Mouse (Mus musculus): ENCODE results near the gene Prss21. TPM values are rescaled to one million over a fixed set of nuclear protein-coding genes. Genes with fewer than 3 reads are reported as not detected.

Gene Prss21
- polyA plus RNA-seq, 1 experiment, result 246 TPM

GRCm38 (mm10) chr17:23843812-23844273 is 24.0 kb upstream of the Prss21 start, which contains the start of the genes Prss32 and Prss41:
Gene Prss32 (plus strand): TSS chr17:23843855.
Gene Prss41 (minus strand): TSS chr17:23844172.
- TF ChIP-seq POLR2A (IDR thresholded peaks at IDR 0.05; ENCODE audit: control insufficient read depth, low read depth, low read length) (no peak), CTCF (IDR thresholded peaks at IDR 0.05; ENCODE audit: control insufficient read depth, insufficient read depth, insufficient replicate concordance, low read depth, low read length) (peak; percentile 90)
- Histone ChIP-seq H3K27me3 (ENCODE audit: control insufficient read depth, insufficient read depth, low read length) (no peaks in the 10 kb centered on the region), H3K4me1 (ENCODE audit: control insufficient read depth, insufficient read depth, low read length) (peaks cover 14% of the 10 kb centered on the region), H3K36me3 (ENCODE audit: control insufficient read depth, insufficient read depth, low read length) (no peaks in the 10 kb centered on the region), H3K27ac (ENCODE audit: control insufficient read depth, insufficient read depth, low read depth, low read length) (peak within 1 kb of the TSS; percentile 16; the same call in 1 of the 2 replicates), H3K4me3 (ENCODE audit: control insufficient read depth, low read depth, low read length) (peak within 1 kb of the TSS; percentile 88)

- no peaks in the 10 kb centered on the region for H3K36me3 ChIP-seq (ENCODE audit: control insufficient read depth, insufficient read depth, low read length)
- TF ChIP-seq CTCF (IDR thresholded peaks at IDR 0.05; ENCODE audit: control insufficient read depth, insufficient read depth, insufficient replicate concordance, low read depth, low read length) (no peak), POLR2A (IDR thresholded peaks at IDR 0.05; ENCODE audit: control insufficient read depth, low read depth, low read length) (no peak)
- no peaks in the 10 kb centered on the region for H3K27me3 ChIP-seq (ENCODE audit: control insufficient read depth, insufficient read depth, low read length)
- H3K4me1 ChIP-seq (ENCODE audit: control insufficient read depth, insufficient read depth, low read length), result no peaks in the 10 kb centered on the region
- no peak overlapping the region for H3K4me3 ChIP-seq (ENCODE audit: control insufficient read depth, low read depth, low read length)
- no peak overlapping the region for H3K27ac ChIP-seq (ENCODE audit: control insufficient read depth, insufficient read depth, low read depth, low read length)
These were observed 17.8 kb upstream of the Prss21 start for GRCm38 (mm10) chr17:23850028-23850427.

DNA sequence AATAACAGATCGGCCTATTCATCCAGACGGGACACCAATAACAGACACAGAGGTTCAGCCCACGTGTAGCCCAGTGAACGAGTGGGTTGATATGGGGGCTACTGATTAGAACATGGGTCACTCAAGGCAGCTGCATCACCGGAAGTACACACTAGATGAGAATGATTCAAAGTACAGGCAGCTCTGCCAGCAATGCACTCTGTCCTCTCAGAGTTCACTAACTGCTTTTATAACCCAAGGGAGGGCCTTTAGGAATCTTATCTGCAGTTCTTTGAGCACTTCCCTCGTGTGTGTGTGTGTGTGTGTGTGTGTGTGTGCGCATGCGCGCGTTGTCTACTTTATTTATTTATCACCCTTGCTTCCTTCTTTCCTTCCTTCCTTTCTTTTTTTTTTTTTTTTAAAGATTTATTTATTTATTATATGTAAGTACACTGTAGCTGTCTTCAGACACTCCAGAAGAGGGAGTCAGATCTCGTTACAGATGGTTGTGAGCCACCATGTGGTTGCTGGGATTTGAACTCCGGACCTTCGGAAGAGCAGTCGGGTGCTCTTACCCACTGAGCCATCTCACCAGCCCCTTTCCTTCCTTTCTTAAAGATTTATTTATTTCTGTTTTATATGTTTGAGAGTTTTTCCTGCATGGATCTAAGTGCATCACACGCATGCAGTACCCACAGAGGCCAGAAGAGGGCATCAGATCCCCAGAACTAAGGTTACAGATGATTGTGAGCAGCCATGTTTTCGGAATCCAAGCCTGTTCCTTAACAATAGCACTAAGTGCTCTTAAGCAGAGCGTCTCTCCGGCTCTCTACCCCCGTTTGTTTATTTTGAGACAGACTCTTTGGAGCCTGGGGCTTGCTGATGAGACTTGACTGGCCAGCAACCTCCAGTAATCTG is 16.8 kb upstream of the Prss21 start:
- Histone ChIP-seq H3K36me3 (ENCODE audit: control insufficient read depth, insufficient read depth, low read length) (no peaks in the 10 kb centered on the region), H3K27ac (ENCODE audit: control insufficient read depth, insufficient read depth, low read depth, low read length) (no peak overlapping the region)
- TF ChIP-seq CTCF (IDR thresholded peaks at IDR 0.05; ENCODE audit: control insufficient read depth, insufficient read depth, insufficient replicate concordance, low read depth, low read length) (peak; percentile 45; the same call in 1 of the 2 replicates), POLR2A (IDR thresholded peaks at IDR 0.05; ENCODE audit: control insufficient read depth, low read depth, low read length) (no peak)

DNA sequence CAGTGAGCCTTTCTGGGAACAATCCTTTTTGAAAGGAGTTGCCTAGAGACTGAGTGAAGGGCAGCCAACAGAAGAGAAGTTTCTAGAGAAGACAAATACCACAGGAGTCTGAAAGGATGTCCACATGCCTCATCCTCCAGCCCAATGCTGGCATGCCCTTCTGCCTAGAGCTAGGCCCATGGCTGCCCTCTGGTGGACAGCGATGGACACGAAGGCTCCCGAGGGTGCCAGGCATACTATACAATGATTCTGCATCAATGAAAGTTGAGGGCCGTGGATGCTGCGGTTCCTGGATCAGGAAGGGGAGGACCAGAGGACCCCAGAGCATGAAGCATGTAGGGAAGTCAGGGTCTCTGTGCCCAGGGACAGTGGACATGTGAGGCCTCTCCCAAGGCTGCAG is 14.6 kb upstream of the Prss21 start:
- H3K27me3 ChIP-seq (ENCODE audit: control insufficient read depth, insufficient read depth, low read length), result no peaks in the 10 kb centered on the region
- no peaks in the 10 kb centered on the region for H3K4me1 ChIP-seq (ENCODE audit: control insufficient read depth, insufficient read depth, low read length)
- no peaks in the 10 kb centered on the region for H3K36me3 ChIP-seq (ENCODE audit: control insufficient read depth, insufficient read depth, low read length)
- H3K4me3 ChIP-seq (ENCODE audit: control insufficient read depth, low read depth, low read length), result no peak overlapping the region
- TF ChIP-seq CTCF (IDR thresholded peaks at IDR 0.05; ENCODE audit: control insufficient read depth, insufficient read depth, insufficient replicate concordance, low read depth, low read length) (peak; percentile 69; the same call in 1 of the 2 replicates), POLR2A (IDR thresholded peaks at IDR 0.05; ENCODE audit: control insufficient read depth, low read depth, low read length) (no peak)
- no peak overlapping the region for H3K27ac ChIP-seq (ENCODE audit: control insufficient read depth, insufficient read depth, low read depth, low read length)

More for the DNA sequence above, 16.8 kb upstream of the Prss21 start:
- Histone ChIP-seq H3K4me3 (ENCODE audit: control insufficient read depth, low read depth, low read length) (no peak overlapping the region), H3K27me3 (ENCODE audit: control insufficient read depth, insufficient read depth, low read length) (no peaks in the 10 kb centered on the region), H3K4me1 (ENCODE audit: control insufficient read depth, insufficient read depth, low read length) (no peaks in the 10 kb centered on the region)

- Histone ChIP-seq H3K4me1 (ENCODE audit: control insufficient read depth, insufficient read depth, low read length) (no peaks in the 10 kb centered on the region), H3K27me3 (ENCODE audit: control insufficient read depth, insufficient read depth, low read length) (no peaks in the 10 kb centered on the region)
- TF ChIP-seq CTCF (IDR thresholded peaks at IDR 0.05; ENCODE audit: control insufficient read depth, insufficient read depth, insufficient replicate concordance, low read depth, low read length), result no peak
- no peak for TF ChIP-seq POLR2A (IDR thresholded peaks at IDR 0.05; ENCODE audit: control insufficient read depth, low read depth, low read length)
These were observed 13.6 kb upstream of the Prss21 start for GRCm38 (mm10) chr17:23854229-23854765.

DNA sequence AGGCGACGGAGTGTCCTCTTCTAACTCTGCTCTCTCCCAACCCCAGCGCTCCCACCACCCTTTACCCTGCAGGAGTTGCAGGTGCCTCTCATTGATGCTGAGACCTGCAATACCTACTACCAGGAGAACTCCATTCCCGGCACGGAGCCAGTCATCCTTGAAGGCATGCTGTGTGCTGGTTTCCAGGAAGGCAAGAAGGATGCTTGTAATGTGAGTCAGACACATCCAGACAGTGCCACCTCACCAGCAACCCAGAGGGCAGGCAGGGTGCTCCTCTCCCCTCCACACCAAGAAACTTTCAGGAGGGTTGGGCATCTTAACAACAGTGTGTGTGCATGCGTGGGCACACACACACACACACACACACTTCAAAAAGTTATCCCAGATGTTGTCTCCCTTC is 10.7 kb upstream of the Prss21 start:
- TF ChIP-seq CTCF (IDR thresholded peaks at IDR 0.05; ENCODE audit: control insufficient read depth, insufficient read depth, insufficient replicate concordance, low read depth, low read length) (no peak), POLR2A (IDR thresholded peaks at IDR 0.05; ENCODE audit: control insufficient read depth, low read depth, low read length) (no peak)
- H3K4me3 ChIP-seq (ENCODE audit: control insufficient read depth, low read depth, low read length), result no peak overlapping the region
- H3K27me3 ChIP-seq (ENCODE audit: control insufficient read depth, insufficient read depth, low read length), result no peaks in the 10 kb centered on the region
- H3K4me1 ChIP-seq (ENCODE audit: control insufficient read depth, insufficient read depth, low read length), result no peaks in the 10 kb centered on the region
- H3K27ac ChIP-seq (ENCODE audit: control insufficient read depth, insufficient read depth, low read depth, low read length), result no peak overlapping the region
- H3K36me3 ChIP-seq (ENCODE audit: control insufficient read depth, insufficient read depth, low read length), result no peaks in the 10 kb centered on the region

More at GRCm38 (mm10) chr17:23854229-23854765, 13.6 kb upstream of the Prss21 start:
- Histone ChIP-seq H3K36me3 (ENCODE audit: control insufficient read depth, insufficient read depth, low read length) (no peaks in the 10 kb centered on the region), H3K4me3 (ENCODE audit: control insufficient read depth, low read depth, low read length) (no peak overlapping the region), H3K27ac (ENCODE audit: control insufficient read depth, insufficient read depth, low read depth, low read length) (no peak overlapping the region)

GRCm38 (mm10) chr17:23857913-23858312 is 9.9 kb upstream of the Prss21 start:
- TF ChIP-seq POLR2A (IDR thresholded peaks at IDR 0.05; ENCODE audit: control insufficient read depth, low read depth, low read length) (no peak), CTCF (IDR thresholded peaks at IDR 0.05; ENCODE audit: control insufficient read depth, insufficient read depth, insufficient replicate concordance, low read depth, low read length) (no peak)
- Histone ChIP-seq H3K4me3 (ENCODE audit: control insufficient read depth, low read depth, low read length) (no peak overlapping the region), H3K36me3 (ENCODE audit: control insufficient read depth, insufficient read depth, low read length) (no peaks in the 10 kb centered on the region), H3K4me1 (ENCODE audit: control insufficient read depth, insufficient read depth, low read length) (no peaks in the 10 kb centered on the region), H3K27ac (ENCODE audit: control insufficient read depth, insufficient read depth, low read depth, low read length) (no peak overlapping the region), H3K27me3 (ENCODE audit: control insufficient read depth, insufficient read depth, low read length) (no peaks in the 10 kb centered on the region)
